Mouse (Mus musculus) right cerebral cortex, postnatal 10 days (tissue): ENCODE data around the gene Kalrn.
A peak's percentile ranks its signal among the peaks of the same experiment; 100 is the strongest.

ENCODE experiments used
- DNase-seq, 2 experiments: peaks; one replicate each; pipeline ENCODE4 v3.0.0; 2021; ENCODE audit warnings: low spot score in 2 of 2

Kalrn gene

GRCm38 (mm10) chr16:34354042-34354441, 219.3 kb downstream of the Kalrn start:
- no peak for DNase-seq

- no peak for DNase-seq
Observed at GRCm38 (mm10) chr16:34352747-34353146, 220.6 kb downstream of the Kalrn start.

GRCm38 (mm10) chr16:34351575-34352150, 221.7 kb downstream of the Kalrn start:
- DNase-seq, result no peak

GRCm38 (mm10) chr16:34347574-34347973, 225.8 kb downstream of the Kalrn start:
- DNase-seq, result no peak

- peak in 1 of 2 experiments; percentile 43 for DNase-seq
Observed at GRCm38 (mm10) chr16:34344895-34345876, 228.1 kb downstream of the Kalrn start.

GRCm38 (mm10) chr16:34343968-34344367, 229.4 kb downstream of the Kalrn start:
- peak; percentile 70 to 73 for DNase-seq

GRCm38 (mm10) chr16:34343161-34343560, 230.2 kb downstream of the Kalrn start:
- no peak for DNase-seq

- DNase-seq, result peak; percentile 82 to 90
Observed at GRCm38 (mm10) chr16:34342369-34343160, 230.8 kb downstream of the Kalrn start.

GRCm38 (mm10) chr16:34334919-34335318, 238.4 kb downstream of the Kalrn start:
- DNase-seq, result peak in 1 of 2 experiments; percentile 46

- DNase-seq, result no peak
Observed at GRCm38 (mm10) chr16:34331630-34332029, 241.7 kb downstream of the Kalrn start.

- no peak for DNase-seq
Observed at GRCm38 (mm10) chr16:34329876-34330275, 243.5 kb downstream of the Kalrn start.

- DNase-seq, result peak; percentile 56 to 68
Observed at GRCm38 (mm10) chr16:34329431-34329873, 243.9 kb downstream of the Kalrn start.

- no peak for DNase-seq
Observed at GRCm38 (mm10) chr16:34327890-34328289, 245.4 kb downstream of the Kalrn start.

GRCm38 (mm10) chr16:34325869-34326268, 247.5 kb downstream of the Kalrn start:
- no peak for DNase-seq

- DNase-seq, result no peak
Observed at GRCm38 (mm10) chr16:34325161-34325560, 248.2 kb downstream of the Kalrn start.

- no peak for DNase-seq
Observed at GRCm38 (mm10) chr16:34324735-34325134, 248.6 kb downstream of the Kalrn start.

- DNase-seq, result no peak
Observed at GRCm38 (mm10) chr16:34323496-34323895, 249.8 kb downstream of the Kalrn start.

GRCm38 (mm10) chr16:34322546-34322945, 250.8 kb downstream of the Kalrn start:
- peak; percentile 57 to 69 for DNase-seq

GRCm38 (mm10) chr16:34321066-34321790, 252.1 kb downstream of the Kalrn start:
- no peak for DNase-seq

- DNase-seq, result peak; percentile 60 to 68
Observed at GRCm38 (mm10) chr16:34320023-34320800, 253.1 kb downstream of the Kalrn start.
